Mouse (Mus musculus) bone marrow, adult 2 months (tissue): Measurements from ENCODE around the gene Slc35e2.

Source experiments
- CTCF ChIP-seq: fragments of 200-500 bp; IDR thresholded peaks from 2 replicates; pipeline ENCODE4 v1.5.1; 2011; ENCODE audit warnings: low read length, control low read depth; ENCODE audit not compliant: control insufficient read depth, insufficient read depth
- POLR2A ChIP-seq: fragments of 200-500 bp; IDR thresholded peaks from 2 replicates; pipeline ENCODE4 v1.6.1; 2011; ENCODE audit warnings: low read depth, mild to moderate bottlenecking, control low read depth, low read length, borderline replicate concordance; ENCODE audit not compliant: control insufficient read depth

DNA sequence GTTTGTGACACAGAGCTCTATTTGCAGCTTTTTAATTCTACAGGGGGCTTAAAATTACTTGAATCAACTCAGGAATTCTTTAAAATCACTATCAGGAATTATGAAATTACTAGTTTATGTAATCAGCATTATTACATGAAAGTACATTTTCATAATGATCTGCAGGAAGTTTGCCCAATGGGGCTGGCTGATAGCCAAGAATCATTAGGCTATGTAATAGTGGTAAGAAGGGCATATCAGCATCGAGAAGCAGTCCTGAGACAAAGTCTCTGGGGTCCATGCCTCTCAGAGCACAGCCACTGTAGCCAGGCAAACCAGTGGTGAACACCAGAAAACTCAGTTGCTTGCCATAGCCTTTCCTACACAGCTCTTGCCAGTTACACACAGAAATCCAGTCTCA is 7.4 kb upstream of the Slc35e2 start:
- TF ChIP-seq CTCF = no peak
- TF ChIP-seq POLR2A = no peak
